Mouse (Mus musculus) intestine, postnatal 0 days (tissue): ENCODE measurements around the gene C3ar1. TPM values are rescaled to one million over a fixed set of nuclear protein-coding genes. Genes with fewer than 3 reads are reported as not detected.

Experiments
- ATAC-seq: fragments of 200-750 bp; cut with Nextera tagmentation; 2 replicates; pipeline ENCODE4 v1.8.0; 2017; ENCODE audit warnings: mild to moderate bottlenecking, moderate TSS enrichment, moderate library complexity
- H3K27ac ChIP-seq: fragments of 300-500 bp; sonication (generic); 2 replicates; pipeline ENCODE4 v1.5.1; 2014; ENCODE audit warnings: mild to moderate bottlenecking, low read depth, low read length, moderate library complexity
- H3K27me3 ChIP-seq: fragments of 300-500 bp; sonication (generic); replicated peaks from 2 replicates; pipeline ENCODE4 v1.6.1; 2014; ENCODE audit warnings: low read length, mixed read lengths; ENCODE audit not compliant: control insufficient read depth, insufficient read depth
- H3K36me3 ChIP-seq: fragments of 300-500 bp; sonication (generic); 2 replicates; pipeline ENCODE4 v1.6.1; 2014; ENCODE audit warnings: mild to moderate bottlenecking, moderate library complexity; ENCODE audit not compliant: control insufficient read depth, insufficient read depth
- H3K4me1 ChIP-seq: fragments of 300-500 bp; sonication (generic); replicated peaks from 2 replicates; pipeline ENCODE4 v1.6.1; 2014; ENCODE audit warnings: antibody characterized with exemption, low read length, mixed read lengths; ENCODE audit not compliant: control insufficient read depth, insufficient read depth
- H3K4me2 ChIP-seq: fragments of 300-500 bp; sonication (generic); replicated peaks from 2 replicates; pipeline ENCODE4 v1.6.1; 2014; ENCODE audit warnings: low read depth, mild to moderate bottlenecking, moderate library complexity
- H3K4me3 ChIP-seq: fragments of 300-500 bp; sonication (generic); 2 replicates; pipeline ENCODE4 v1.5.1; 2014; ENCODE audit warnings: low read depth, low read length
- H3K9ac ChIP-seq: fragments of 300-500 bp; sonication (generic); 2 replicates; pipeline ENCODE4 v1.6.1; 2014; ENCODE audit warnings: mild to moderate bottlenecking, low read depth, low read length
- H3K9me3 ChIP-seq: fragments of 300-500 bp; sonication (generic); 2 replicates; pipeline ENCODE4 v1.6.1; 2016; ENCODE audit warnings: mixed run types; ENCODE audit not compliant: control insufficient read depth
- CTCF ChIP-seq: sonication (generic); IDR thresholded peaks from 2 replicates; pipeline ENCODE4 v1.5.1; 2016; ENCODE audit warnings: low read depth, mild to moderate bottlenecking, control low read depth, antibody characterized with exemption, moderate library complexity
- WGBS: fragments of 180-500 bp; shearing (Covaris S2); extraction: QIAGEN DNeasy Blood & Tissue Kit; methylation state at CpG from one replicate; pipeline ENCODE4 v1.1.7; 2014; 5-methylcytosine and 5-hydroxymethylcytosine counted together
- polyA plus RNA-seq: library from polyadenylated mRNA; unstranded; fragments of >200 nt; fragmentation: Nextera tagmentation; extraction: Ambion mirVana; gene quantifications from 2 replicates; pipeline ENCODE4 v1.2.1, GENCODE M21; 2015

Gene C3ar1
- 2.1 and 2.2 TPM in 2 replicates for polyA plus RNA-seq

GRCm38 (mm10) chr6:122855955-122856354, at the start of gene C3ar1:
TSS of gene C3ar1 (minus strand) at chr6:122856161.
- Histone ChIP-seq H3K27me3 (no peaks in the 10 kb centered on the region), H3K4me3 (no peak within 1 kb of the TSS), H3K4me2 (no peak within 1 kb of the TSS), H3K27ac (no peak within 1 kb of the TSS), H3K9me3 (no peaks in the 10 kb centered on the region), H3K4me1 (no peaks in the 10 kb centered on the region; the same call in 1 of the 2 replicates), H3K9ac (no peak within 1 kb of the TSS), H3K36me3 (no peaks in the 10 kb centered on the region)
- WGBS, result 38% methylated on average over 7 of the region's 7 CpGs
- no peak for TF ChIP-seq CTCF
- no peak for ATAC-seq

DNA sequence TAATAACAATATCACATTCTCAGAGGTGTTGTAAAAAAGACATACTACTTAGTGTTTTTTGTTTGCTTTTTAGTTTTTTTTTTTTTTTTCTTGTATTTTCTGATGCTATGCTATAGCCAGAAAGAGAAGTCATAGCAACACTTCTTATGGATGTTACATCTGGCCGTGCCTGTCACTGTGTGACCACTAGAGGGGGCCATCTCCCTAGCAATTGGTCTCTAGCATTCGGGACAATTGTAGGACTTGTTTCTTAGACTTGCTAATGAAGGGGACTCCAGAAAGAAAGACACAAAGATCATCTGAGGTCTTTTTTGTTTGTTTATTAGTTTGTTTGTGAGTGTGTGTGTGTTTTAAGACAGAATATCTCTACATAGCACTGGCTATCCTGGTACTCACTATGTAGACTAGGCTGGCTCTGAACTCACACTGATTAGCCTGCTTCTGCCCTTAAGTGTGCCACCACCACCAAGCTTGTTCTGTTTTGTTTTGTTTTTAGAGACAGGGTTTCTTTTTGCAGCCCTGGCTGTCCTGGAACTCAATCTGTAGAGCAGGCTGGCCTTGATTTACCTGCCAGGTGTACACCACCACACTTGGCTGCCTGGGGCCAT, 36.6 kb upstream of the C3ar1 start:
- 9% methylated on average over 2 of the region's 2 CpGs for WGBS
- ATAC-seq, result no peak
- Histone ChIP-seq H3K36me3 (peaks cover 31% of the 10 kb centered on the region), H3K4me3 (no peak overlapping the region), H3K27ac (no peak overlapping the region), H3K9ac (no peak overlapping the region), H3K9me3 (no peaks in the 10 kb centered on the region), H3K4me2 (no peak overlapping the region), H3K4me1 (no peaks in the 10 kb centered on the region), H3K27me3 (no peaks in the 10 kb centered on the region)
- TF ChIP-seq CTCF, result peak; percentile 87

DNA sequence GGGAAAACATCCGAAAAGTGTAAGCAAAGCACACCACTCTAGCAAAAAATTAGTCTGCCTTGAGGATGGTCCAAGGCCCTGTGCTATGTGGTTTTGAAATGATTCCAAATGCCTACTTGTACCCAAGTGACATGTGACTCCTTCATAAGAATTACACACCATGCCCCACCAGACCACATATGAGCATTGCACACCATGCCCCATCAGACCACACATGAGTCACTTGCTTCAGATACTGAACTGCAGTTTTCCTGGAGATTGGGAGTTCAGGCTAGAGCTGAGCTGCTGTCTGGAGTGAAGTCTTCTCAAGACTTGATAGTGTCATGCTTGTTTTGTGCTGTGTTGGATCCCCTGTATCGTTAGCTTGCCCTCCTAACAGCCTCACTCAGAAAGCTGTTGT, 33.6 kb upstream of the C3ar1 start:
- Histone ChIP-seq H3K4me3 (no peak overlapping the region), H3K4me2 (no peak overlapping the region), H3K4me1 (no peaks in the 10 kb centered on the region), H3K9ac (no peak overlapping the region), H3K27ac (no peak overlapping the region), H3K36me3 (peaks cover 54% of the 10 kb centered on the region), H3K27me3 (no peaks in the 10 kb centered on the region), H3K9me3 (no peaks in the 10 kb centered on the region)
- WGBS, result 93% methylated on average over 2 of the region's 2 CpGs
- no peak for TF ChIP-seq CTCF
- no peak for ATAC-seq

DNA sequence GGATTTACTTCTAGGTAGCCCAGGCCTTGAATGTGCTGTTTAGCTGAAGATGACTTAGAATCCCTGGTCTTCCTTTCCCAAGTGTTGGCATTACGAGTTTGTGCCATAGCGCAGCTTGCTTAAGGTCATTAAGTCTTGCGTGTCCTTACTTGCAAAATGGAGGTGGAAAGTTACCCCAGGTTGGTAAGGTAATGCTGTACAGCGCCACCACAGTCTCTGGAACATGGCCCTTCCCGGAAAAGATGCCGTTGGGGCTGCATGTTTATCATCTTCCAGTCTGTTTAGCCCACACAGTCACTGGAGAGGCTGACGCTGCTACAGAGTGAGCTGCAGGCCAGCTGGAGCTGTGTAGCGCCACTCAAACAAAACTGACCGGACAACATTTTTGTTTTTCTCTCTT, 27.6 kb upstream of the C3ar1 start:
- Histone ChIP-seq H3K36me3 (peaks cover 91% of the 10 kb centered on the region), H3K4me2 (no peak overlapping the region), H3K27me3 (no peaks in the 10 kb centered on the region), H3K9ac (no peak overlapping the region), H3K4me1 (no peaks in the 10 kb centered on the region; the same call in 1 of the 2 replicates), H3K27ac (no peak overlapping the region), H3K9me3 (no peaks in the 10 kb centered on the region), H3K4me3 (no peak overlapping the region)
- no peak for TF ChIP-seq CTCF
- 87% methylated on average over 9 of the region's 9 CpGs for WGBS
- ATAC-seq, result no peak

GRCm38 (mm10) chr6:122881287-122881686, 25.3 kb upstream of the C3ar1 start:
- Histone ChIP-seq H3K9ac (no peak overlapping the region), H3K27me3 (no peaks in the 10 kb centered on the region), H3K9me3 (no peaks in the 10 kb centered on the region), H3K4me2 (no peak overlapping the region), H3K36me3 (peaks cover 68% of the 10 kb centered on the region), H3K27ac (no peak overlapping the region), H3K4me1 (no peaks in the 10 kb centered on the region; the same call in 1 of the 2 replicates), H3K4me3 (no peak overlapping the region)
- no peak for TF ChIP-seq CTCF
- WGBS, result 89% methylated on average over 12 of the region's 12 CpGs
- no peak for ATAC-seq

- TF ChIP-seq CTCF, result no peak
- H3K9ac ChIP-seq, result no peak overlapping the region
- ATAC-seq, result peak; percentile 58
- 57% methylated on average over 7 of the region's 7 CpGs for WGBS
- no peak overlapping the region for H3K27ac ChIP-seq
- H3K4me1 ChIP-seq, result no peaks in the 10 kb centered on the region; the same call in 1 of the 2 replicates
- no peak overlapping the region for H3K4me3 ChIP-seq
- H3K9me3 ChIP-seq, result no peaks in the 10 kb centered on the region
- H3K36me3 ChIP-seq, result peaks cover 54% of the 10 kb centered on the region
- no peaks in the 10 kb centered on the region for H3K27me3 ChIP-seq
- H3K4me2 ChIP-seq, result no peak overlapping the region
Measured at GRCm38 (mm10) chr6:122879781-122880505, 24.0 kb upstream of the C3ar1 start.
